Mouse (Mus musculus): ENCODE data around the gene Nup43. TPM values are rescaled to one million over a fixed set of nuclear protein-coding genes. Genes with fewer than 3 reads are reported as not detected.

Nup43 gene
- polyA plus RNA-seq, 1 experiment from 2014 or later: 66.1 TPM

- Histone ChIP-seq H3K27ac (ENCODE audit: low read depth, low read length) (no peak overlapping the region), H3K36me3 (ENCODE audit: control insufficient read depth, insufficient read depth, low read length) (no peaks in the 10 kb centered on the region; the same call in 1 of the 2 replicates), H3K9ac (ENCODE audit: low read depth, low read length) (no peak overlapping the region), H3K4me3 (ENCODE audit: low read depth, low read length) (no peak overlapping the region), H3K27me3 (replicated peaks; ENCODE audit: control insufficient read depth, insufficient read depth, low read length) (no peaks in the 10 kb centered on the region), H3K9me3 (ENCODE audit: control insufficient read depth, low read length) (no peaks in the 10 kb centered on the region), H3K4me2 (no peak overlapping the region), H3K4me1 (replicated peaks; ENCODE audit: control insufficient read depth, insufficient read depth, low read length) (no peaks in the 10 kb centered on the region)
- 79% methylated on average over 16 of the region's 16 CpGs for WGBS
- ATAC-seq (replicated peaks; ENCODE audit: low FRiP score): no peak
- no peak for DNase-seq (ENCODE audit: low spot score)
Observed at GRCm38 (mm10) chr10:7630951-7631720, 36.2 kb upstream of the Nup43 start.

DNA sequence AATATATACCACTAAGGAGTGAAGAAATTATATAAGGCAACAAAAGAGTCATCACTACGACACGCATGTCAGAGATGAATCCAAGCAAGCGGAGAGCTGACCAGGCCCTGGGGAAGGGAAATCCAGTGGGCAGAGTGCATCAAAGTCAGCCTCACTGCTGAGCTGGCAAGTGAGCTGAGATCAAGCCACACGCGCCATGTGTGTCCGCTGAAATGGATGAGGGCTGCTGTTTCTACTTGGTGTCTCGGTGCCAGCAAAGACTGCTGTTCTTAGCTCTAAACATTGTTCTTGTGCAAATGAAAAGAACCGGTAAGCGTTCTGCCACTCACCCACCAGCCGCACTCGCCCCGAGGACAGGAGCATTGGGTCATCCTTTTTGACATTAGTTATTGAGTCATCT, 26.9 kb upstream of the Nup43 start:
- Histone ChIP-seq H3K4me2 (no peak overlapping the region), H3K4me1 (replicated peaks; ENCODE audit: control insufficient read depth, insufficient read depth, low read length) (no peaks in the 10 kb centered on the region), H3K9ac (ENCODE audit: low read depth, low read length) (no peak overlapping the region), H3K27ac (ENCODE audit: low read depth, low read length) (no peak overlapping the region), H3K27me3 (replicated peaks; ENCODE audit: control insufficient read depth, insufficient read depth, low read length) (no peaks in the 10 kb centered on the region), H3K9me3 (ENCODE audit: control insufficient read depth, low read length) (no peaks in the 10 kb centered on the region), H3K4me3 (ENCODE audit: low read depth, low read length) (no peak overlapping the region), H3K36me3 (ENCODE audit: control insufficient read depth, insufficient read depth, low read length) (peaks cover 28% of the 10 kb centered on the region)
- ATAC-seq (replicated peaks; ENCODE audit: low FRiP score): no peak
- 92% methylated on average over 12 of the region's 12 CpGs for WGBS
- DNase-seq (ENCODE audit: low spot score): no peak

GRCm38 (mm10) chr10:7645911-7646310, 21.4 kb upstream of the Nup43 start:
- H3K27ac ChIP-seq (ENCODE audit: low read depth, low read length): no peak overlapping the region
- 87% methylated on average over 2 of the region's 2 CpGs for WGBS
- no peak overlapping the region for H3K9ac ChIP-seq (ENCODE audit: low read depth, low read length)
- H3K27me3 ChIP-seq (replicated peaks; ENCODE audit: control insufficient read depth, insufficient read depth, low read length): no peaks in the 10 kb centered on the region
- DNase-seq (ENCODE audit: low spot score) (no peak), ATAC-seq (replicated peaks; ENCODE audit: low FRiP score) (no peak)
- no peak overlapping the region for H3K4me2 ChIP-seq
- H3K4me3 ChIP-seq (ENCODE audit: low read depth, low read length): no peak overlapping the region
- H3K4me1 ChIP-seq (replicated peaks; ENCODE audit: control insufficient read depth, insufficient read depth, low read length): no peaks in the 10 kb centered on the region
- no peaks in the 10 kb centered on the region for H3K9me3 ChIP-seq (ENCODE audit: control insufficient read depth, low read length)
- peaks cover 20% of the 10 kb centered on the region for H3K36me3 ChIP-seq (ENCODE audit: control insufficient read depth, insufficient read depth, low read length)

GRCm38 (mm10) chr10:7649059-7649458, 18.2 kb upstream of the Nup43 start:
- 91% methylated on average over 4 of the region's 4 CpGs for WGBS
- no peaks in the 10 kb centered on the region for H3K9me3 ChIP-seq (ENCODE audit: control insufficient read depth, low read length)
- no peak for DNase-seq (ENCODE audit: low spot score)
- H3K4me1 ChIP-seq (replicated peaks; ENCODE audit: control insufficient read depth, insufficient read depth, low read length): no peaks in the 10 kb centered on the region
- H3K36me3 ChIP-seq (ENCODE audit: control insufficient read depth, insufficient read depth, low read length): peaks cover 16% of the 10 kb centered on the region
- H3K4me2 ChIP-seq: no peak overlapping the region
- no peak overlapping the region for H3K27ac ChIP-seq (ENCODE audit: low read depth, low read length)
- H3K4me3 ChIP-seq (ENCODE audit: low read depth, low read length): no peak overlapping the region
- H3K27me3 ChIP-seq (replicated peaks; ENCODE audit: control insufficient read depth, insufficient read depth, low read length): no peaks in the 10 kb centered on the region
- ATAC-seq (replicated peaks; ENCODE audit: low FRiP score): no peak
- no peak overlapping the region for H3K9ac ChIP-seq (ENCODE audit: low read depth, low read length)

DNA sequence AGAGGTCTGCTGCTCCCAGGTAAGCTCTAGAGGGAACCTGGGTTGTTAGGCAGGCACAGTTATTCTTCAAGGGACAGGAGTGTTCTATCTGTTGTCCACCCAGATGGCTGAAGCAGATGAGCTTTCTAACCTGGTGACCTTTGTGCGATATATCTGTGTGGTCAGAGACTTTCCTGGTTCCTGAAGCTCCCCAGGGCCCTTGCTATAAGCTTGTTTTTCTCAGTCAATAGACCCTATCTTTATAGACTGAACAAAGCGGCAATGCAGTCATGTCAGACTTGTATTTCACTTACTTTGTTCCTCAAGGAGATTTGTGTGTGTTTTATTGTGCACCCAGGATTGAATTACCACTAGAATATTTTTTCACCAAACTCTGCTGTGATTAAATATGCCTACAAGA, 16.2 kb upstream of the Nup43 start:
- 89% methylated on average over 2 of the region's 2 CpGs for WGBS
- Histone ChIP-seq H3K4me2 (no peak overlapping the region), H3K27me3 (replicated peaks; ENCODE audit: control insufficient read depth, insufficient read depth, low read length) (no peaks in the 10 kb centered on the region), H3K9me3 (ENCODE audit: control insufficient read depth, low read length) (no peaks in the 10 kb centered on the region), H3K36me3 (ENCODE audit: control insufficient read depth, insufficient read depth, low read length) (peaks cover 8% of the 10 kb centered on the region; the same call in 1 of the 2 replicates), H3K9ac (ENCODE audit: low read depth, low read length) (no peak overlapping the region), H3K4me1 (replicated peaks; ENCODE audit: control insufficient read depth, insufficient read depth, low read length) (no peaks in the 10 kb centered on the region), H3K27ac (ENCODE audit: low read depth, low read length) (no peak overlapping the region), H3K4me3 (ENCODE audit: low read depth, low read length) (no peak overlapping the region)
- DNase-seq (ENCODE audit: low spot score) (no peak), ATAC-seq (replicated peaks; ENCODE audit: low FRiP score) (no peak)

GRCm38 (mm10) chr10:7662471-7663141, 4.7 kb upstream of the Nup43 start:
- Histone ChIP-seq H3K4me2 (peak overlapping the region; percentile 97), H3K4me1 (replicated peaks; ENCODE audit: control insufficient read depth, insufficient read depth, low read length) (peaks cover 18% of the 10 kb centered on the region), H3K9ac (ENCODE audit: low read depth, low read length) (peak overlapping the region; percentile 94), H3K36me3 (ENCODE audit: control insufficient read depth, insufficient read depth, low read length) (no peaks in the 10 kb centered on the region), H3K4me3 (ENCODE audit: low read depth, low read length) (peak overlapping the region; percentile 98), H3K9me3 (ENCODE audit: control insufficient read depth, low read length) (no peaks in the 10 kb centered on the region), H3K27ac (ENCODE audit: low read depth, low read length) (peak overlapping the region; percentile 94), H3K27me3 (replicated peaks; ENCODE audit: control insufficient read depth, insufficient read depth, low read length) (no peaks in the 10 kb centered on the region)
- DNase-seq (ENCODE audit: low spot score) (peak; percentile 85), ATAC-seq (replicated peaks; ENCODE audit: low FRiP score) (peak; percentile 78)
- WGBS: under 1% methylated on average over 40 of the region's 44 CpGs

DNA sequence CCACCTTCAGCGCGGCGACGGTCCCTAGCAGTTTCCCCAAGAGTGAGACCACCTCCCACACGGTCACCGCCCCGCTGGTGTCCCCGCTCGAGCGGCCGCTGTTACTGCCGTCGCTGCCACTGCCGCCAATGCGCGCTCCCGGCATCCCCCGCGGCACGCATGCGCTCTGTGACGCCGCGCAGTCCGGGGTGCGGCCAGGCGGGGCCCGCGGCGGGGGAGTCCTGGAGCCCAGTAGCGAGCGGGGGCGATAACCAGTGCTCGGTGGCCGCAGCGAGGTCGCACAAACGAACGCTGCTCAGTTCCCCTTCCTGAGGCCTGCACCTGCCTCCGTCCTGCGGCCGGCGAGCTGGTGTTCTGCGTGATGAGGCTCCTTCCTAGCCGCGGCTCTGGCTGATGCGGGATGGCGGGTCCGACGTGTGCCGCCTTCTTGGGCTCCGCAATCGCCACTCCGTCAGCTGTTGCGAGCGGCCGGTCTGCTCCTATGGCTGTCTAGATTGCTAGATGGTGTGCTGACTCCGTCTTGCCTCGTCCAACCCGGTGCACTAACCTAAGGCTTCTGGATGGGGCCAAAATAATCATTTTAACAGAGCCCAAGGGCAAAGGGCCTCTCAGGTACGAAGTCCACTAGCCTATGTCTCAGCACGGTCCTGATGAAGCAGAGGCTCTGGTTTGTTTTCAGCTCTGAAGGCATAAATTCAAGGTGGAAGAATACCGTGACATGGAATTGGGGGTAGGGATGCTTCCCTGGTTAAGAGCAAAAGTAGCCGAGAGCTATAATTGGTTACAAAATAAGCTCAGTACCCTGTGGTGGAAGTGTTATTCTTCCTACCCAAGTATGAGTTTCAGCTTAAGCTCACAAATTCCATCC, 3.9 kb upstream of the Nup43 start:
- WGBS: under 1% methylated on average over 64 of the region's 64 CpGs
- DNase-seq (ENCODE audit: low spot score): peak; percentile 90
- ATAC-seq (replicated peaks; ENCODE audit: low FRiP score): peak; percentile 89
- H3K27me3 ChIP-seq (replicated peaks; ENCODE audit: control insufficient read depth, insufficient read depth, low read length): no peaks in the 10 kb centered on the region
- H3K9me3 ChIP-seq (ENCODE audit: control insufficient read depth, low read length): no peaks in the 10 kb centered on the region
- H3K9ac ChIP-seq (ENCODE audit: low read depth, low read length): peak overlapping the region; percentile 94
- H3K4me2 ChIP-seq: peak overlapping the region; percentile 97
- H3K4me1 ChIP-seq (replicated peaks; ENCODE audit: control insufficient read depth, insufficient read depth, low read length): peaks cover 23% of the 10 kb centered on the region
- peak overlapping the region; percentile 94 for H3K27ac ChIP-seq (ENCODE audit: low read depth, low read length)
- H3K36me3 ChIP-seq (ENCODE audit: control insufficient read depth, insufficient read depth, low read length): no peaks in the 10 kb centered on the region
- H3K4me3 ChIP-seq (ENCODE audit: low read depth, low read length): peak overlapping the region; percentile 98

- H3K4me3 ChIP-seq (ENCODE audit: low read depth, low read length): peak overlapping the region; percentile 98
- peaks cover 26% of the 10 kb centered on the region for H3K4me1 ChIP-seq (replicated peaks; ENCODE audit: control insufficient read depth, insufficient read depth, low read length)
- H3K9me3 ChIP-seq (ENCODE audit: control insufficient read depth, low read length): no peaks in the 10 kb centered on the region
- DNase-seq (ENCODE audit: low spot score) (no peak), ATAC-seq (replicated peaks; ENCODE audit: low FRiP score) (no peak)
- peak overlapping the region; percentile 94 for H3K27ac ChIP-seq (ENCODE audit: low read depth, low read length)
- no peaks in the 10 kb centered on the region for H3K36me3 ChIP-seq (ENCODE audit: control insufficient read depth, insufficient read depth, low read length)
- H3K4me2 ChIP-seq: peak overlapping the region; percentile 97
- peak overlapping the region; percentile 94 for H3K9ac ChIP-seq (ENCODE audit: low read depth, low read length)
- no peaks in the 10 kb centered on the region for H3K27me3 ChIP-seq (replicated peaks; ENCODE audit: control insufficient read depth, insufficient read depth, low read length)
- 42% methylated on average over 6 of the region's 6 CpGs for WGBS
Observed at GRCm38 (mm10) chr10:7664027-7664526, 3.2 kb upstream of the Nup43 start.
